Mouse (Mus musculus) embryonic stem cell, embryonic (primary cell): Measurements from ENCODE around the gene Mast4.

Experiments used
- CTCF ChIA-PET, 4 experiments: fragments of 300-600 bp in 2 of 4; fragments of 350-600 bp in 2 of 4; sonication (Branson Sonifier 250); formaldehyde crosslinking; loops; one replicate each; lab custom pipeline; 2022; ENCODE audit warnings: inconsistent platforms in 2 of 4; lab: Charles Lee
- POLR2A ChIA-PET, 4 experiments: fragments of 300-600 bp in 2 of 4; fragments of 350-600 bp in 2 of 4; sonication (Branson Sonifier 250); formaldehyde crosslinking; loops; one replicate each; lab custom pipeline; 2022; ENCODE audit warnings: antibody characterized with exemption in 4 of 4, inconsistent platforms in 1 of 4; lab: Charles Lee

The Mast4 gene

GRCm38 (mm10) chr13:102862397-102862796, 471.9 kb downstream of the Mast4 start:
- CTCF ChIA-PET = no interaction called here
- POLR2A ChIA-PET = no interaction called here

DNA sequence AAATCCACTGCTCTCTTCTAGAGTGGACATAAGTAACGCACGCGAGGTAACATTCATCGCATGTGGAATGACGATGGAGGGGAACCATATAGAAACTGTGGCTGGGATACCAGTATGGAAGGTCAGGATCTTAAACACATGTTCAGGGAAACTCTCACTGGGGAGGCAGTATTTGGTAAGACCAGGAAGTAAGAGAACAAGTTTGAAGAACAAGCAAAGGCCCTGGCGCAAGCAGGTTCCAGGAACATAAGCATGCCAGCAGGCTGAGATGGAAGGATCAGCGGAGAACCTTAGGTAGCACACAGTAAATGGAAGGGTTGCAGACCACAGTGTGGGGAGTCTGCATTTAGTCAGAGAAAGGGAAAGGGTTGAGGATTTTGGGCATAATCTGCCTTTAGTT, 473.6 kb downstream of the Mast4 start:
- POLR2A ChIA-PET = interaction anchor here in 1 of 4 experiments (0.6 kb wide), 1 partner anchor 141 kb away, joined by 3 read pairs; no protein-coding TSS in a partner anchor

GRCm38 (mm10) chr13:102860135-102860534, 474.2 kb downstream of the Mast4 start:
- ChIA-PET POLR2A (no interaction called here), CTCF (no interaction called here)

More for the DNA sequence above, 473.6 kb downstream of the Mast4 start:
- CTCF ChIA-PET = no interaction called here

GRCm38 (mm10) chr13:102857539-102857838, 476.8 kb downstream of the Mast4 start:
- ChIA-PET POLR2A (interaction anchor here in 2 of 4 experiments (0.5 to 0.6 kb wide), 2 partner anchors 17 to 38 kb away, joined by 3 to 4 read pairs; no protein-coding TSS in a partner anchor), CTCF (no interaction called here)

DNA sequence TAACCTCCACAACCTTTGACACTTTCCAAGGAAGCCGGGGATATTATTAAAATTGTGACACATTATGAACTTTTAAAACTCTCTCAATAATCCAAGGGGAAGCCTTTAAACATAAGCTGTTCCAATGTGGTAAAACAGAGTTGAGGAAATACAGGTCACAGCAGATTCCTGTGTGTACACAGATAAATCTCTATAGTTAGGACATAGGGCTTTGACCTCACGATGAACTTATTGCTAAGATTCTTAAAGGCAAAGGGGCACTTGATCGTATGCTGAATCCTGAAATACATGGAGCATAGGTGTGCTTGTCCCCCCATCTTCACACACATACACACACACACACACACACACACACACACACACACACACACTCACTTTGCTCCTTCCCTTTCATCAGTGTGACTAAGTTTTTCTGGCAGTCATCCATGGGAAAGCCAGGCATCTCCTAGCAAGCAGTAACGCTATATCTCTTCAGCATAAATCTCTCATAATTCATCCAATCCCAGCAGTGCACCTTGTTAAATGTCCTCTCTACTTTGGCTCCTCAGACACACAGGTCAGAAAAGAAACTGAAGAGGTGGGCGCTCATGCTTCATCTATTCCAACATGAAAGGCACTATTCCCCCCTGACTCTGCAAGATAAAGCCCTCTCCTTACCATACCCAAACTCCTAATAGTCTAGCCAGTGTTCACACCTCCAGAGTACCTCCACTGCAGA, 477.3 kb downstream of the Mast4 start:
- POLR2A ChIA-PET = interaction anchor here in 1 of 4 experiments (0.5 kb wide), 1 partner anchor 39 kb away, joined by 4 read pairs; no protein-coding TSS in a partner anchor

GRCm38 (mm10) chr13:102852865-102853264, 481.4 kb downstream of the Mast4 start:
- ChIA-PET POLR2A (interaction anchor here in 2 of 4 experiments (0.6 to 2.3 kb wide), 2 partner anchors 13 to 1252 kb away, joined by 3 to 6 read pairs; no protein-coding TSS in a partner anchor), CTCF (interaction anchor here in 1 of 4 experiments (0.7 kb wide), 1 partner anchor 58 kb away, joined by 3 read pairs; no protein-coding TSS in a partner anchor)

More for the DNA sequence above, 477.3 kb downstream of the Mast4 start:
- CTCF ChIA-PET = no interaction called here

GRCm38 (mm10) chr13:102851253-102851652, 483.0 kb downstream of the Mast4 start:
- ChIA-PET POLR2A (interaction anchor here in 2 of 4 experiments (0.6 to 0.8 kb wide), 2 partner anchors 47 to 106 kb away, joined by 3 read pairs; no protein-coding TSS in a partner anchor), CTCF (no interaction called here)

DNA sequence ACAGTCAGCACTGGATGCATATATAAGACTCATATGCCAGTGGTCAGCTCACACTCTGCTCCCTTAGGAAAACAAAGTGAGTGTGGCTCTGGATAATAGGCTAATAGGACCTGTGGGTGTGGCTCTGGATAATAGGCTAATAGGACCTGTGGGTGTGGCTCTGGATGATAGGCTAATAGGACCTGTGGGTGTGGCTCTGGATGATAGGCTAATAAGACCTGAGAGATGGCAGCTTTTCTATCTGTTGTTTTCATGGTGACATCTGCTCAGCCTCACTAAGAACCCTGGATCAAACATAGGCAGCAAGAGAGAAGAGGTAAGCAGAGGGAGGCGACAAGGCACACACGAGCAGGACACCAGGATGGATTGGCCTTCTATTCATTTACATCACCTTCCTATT, 483.7 kb downstream of the Mast4 start:
- CTCF ChIA-PET = no interaction called here
- POLR2A ChIA-PET = no interaction called here

GRCm38 (mm10) chr13:102849068-102849467, 485.2 kb downstream of the Mast4 start:
- ChIA-PET CTCF (interaction anchor here in 1 of 4 experiments (1.0 kb wide), 1 partner anchor 9 kb away, joined by 3 read pairs; no protein-coding TSS in a partner anchor), POLR2A (interaction anchor here in 2 of 4 experiments (0.6 to 1.0 kb wide), 3 partner anchors 8 to 84 kb away, joined by 3 to 5 read pairs (median 3); no protein-coding TSS in a partner anchor)

- ChIA-PET POLR2A (interaction anchor here in 1 of 4 experiments (0.7 kb wide), 2 partner anchors 208 to 1149 kb away, joined by 3 to 4 read pairs; no protein-coding TSS in a partner anchor), CTCF (interaction anchor here in 1 of 4 experiments (0.7 kb wide), 1 partner anchor 1223 kb away, joined by 4 read pairs; no protein-coding TSS in a partner anchor)
These were observed 487.8 kb downstream of the Mast4 start for GRCm38 (mm10) chr13:102846473-102846872.

DNA sequence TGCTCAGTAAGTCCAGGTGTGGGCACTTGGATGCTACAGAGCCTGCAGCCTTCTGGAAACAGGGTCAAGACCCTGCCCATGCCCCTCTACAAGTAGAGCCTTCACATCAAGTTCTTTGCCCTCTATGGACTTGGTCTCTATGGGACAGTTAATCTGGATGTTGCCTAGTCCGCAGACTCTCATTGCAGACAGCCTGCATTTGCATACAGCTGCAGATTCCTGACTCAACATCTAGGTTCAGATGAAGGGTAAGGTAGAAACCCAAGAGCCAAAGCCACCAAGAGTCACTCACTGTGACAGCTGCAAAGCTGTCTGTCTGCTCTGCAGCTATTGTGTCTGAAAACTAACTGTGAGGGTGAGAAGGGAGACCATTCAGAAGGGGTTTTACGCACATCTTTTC, 491.6 kb downstream of the Mast4 start:
- ChIA-PET POLR2A (interaction anchor here in 2 of 4 experiments (0.8 to 2.0 kb wide), 2 partner anchors 32 to 53 kb away, joined by 3 to 5 read pairs; no protein-coding TSS in a partner anchor), CTCF (interaction anchor here in 1 of 4 experiments (0.5 kb wide), 1 partner anchor 83 kb away, joined by 3 read pairs; no protein-coding TSS in a partner anchor)

GRCm38 (mm10) chr13:102842237-102842636, 492.1 kb downstream of the Mast4 start:
- ChIA-PET CTCF (no interaction called here), POLR2A (interaction anchor here in 2 of 4 experiments (0.8 to 2.0 kb wide), 2 partner anchors 33 to 54 kb away, joined by 3 to 5 read pairs; no protein-coding TSS in a partner anchor)

GRCm38 (mm10) chr13:102839741-102840482, 494.4 kb downstream of the Mast4 start:
- CTCF ChIA-PET = interaction anchor here in 3 of 4 experiments (0.6 to 1.1 kb wide), 4 partner anchors 9 to 146 kb away, joined by 3 to 5 read pairs (median 4); no protein-coding TSS in a partner anchor
- POLR2A ChIA-PET = interaction anchor here in 3 of 4 experiments (0.5 to 1.7 kb wide), 13 partner anchors 9 to 1606 kb away, joined by 3 to 7 read pairs (median 4); no protein-coding TSS in a partner anchor

DNA sequence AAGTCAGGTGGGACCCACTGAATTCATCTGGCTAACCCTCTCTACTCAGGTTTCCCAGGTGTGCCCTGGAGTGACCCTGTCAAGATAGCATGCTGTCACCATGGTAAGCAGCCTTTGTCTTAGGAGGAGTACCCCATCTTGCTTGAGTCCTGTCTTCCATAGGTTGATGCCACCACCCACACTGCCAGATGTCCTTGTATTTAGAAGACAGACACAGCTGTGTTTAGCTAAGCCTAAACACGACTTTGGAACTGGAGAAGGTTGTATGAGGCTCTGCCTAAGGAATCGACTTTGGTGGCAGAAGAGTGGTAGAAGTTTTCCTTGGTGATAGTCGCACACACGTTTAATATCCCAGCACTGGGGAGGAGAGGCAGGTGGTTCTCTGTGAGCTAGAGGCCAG, 496.9 kb downstream of the Mast4 start:
- ChIA-PET POLR2A (interaction anchor here in 1 of 4 experiments (0.6 kb wide), 1 partner anchor 55 kb away, joined by 4 read pairs; no protein-coding TSS in a partner anchor), CTCF (no interaction called here)

DNA sequence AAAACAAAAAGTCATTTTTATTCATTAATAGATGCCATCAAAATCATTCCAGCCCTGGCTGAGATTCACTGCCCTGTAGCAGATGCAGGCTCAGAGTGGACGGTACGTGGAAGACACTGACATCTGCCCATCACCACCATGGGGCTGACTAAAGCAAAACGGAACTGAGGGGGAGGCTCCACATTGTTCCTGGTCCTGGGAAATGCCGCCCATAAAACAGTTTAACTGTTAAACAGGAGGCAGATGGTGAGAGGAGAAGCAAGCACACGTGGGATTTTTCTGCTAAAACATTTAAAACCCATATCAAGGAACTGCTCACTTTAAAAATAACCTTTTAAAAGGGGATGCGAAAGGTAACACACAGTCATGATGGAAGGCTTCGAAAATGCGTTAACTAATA, 499.0 kb downstream of the Mast4 start:
- ChIA-PET CTCF (no interaction called here), POLR2A (interaction anchor here in 1 of 4 experiments (0.9 kb wide), 1 partner anchor 9 kb away, joined by 4 read pairs; no protein-coding TSS in a partner anchor)

DNA sequence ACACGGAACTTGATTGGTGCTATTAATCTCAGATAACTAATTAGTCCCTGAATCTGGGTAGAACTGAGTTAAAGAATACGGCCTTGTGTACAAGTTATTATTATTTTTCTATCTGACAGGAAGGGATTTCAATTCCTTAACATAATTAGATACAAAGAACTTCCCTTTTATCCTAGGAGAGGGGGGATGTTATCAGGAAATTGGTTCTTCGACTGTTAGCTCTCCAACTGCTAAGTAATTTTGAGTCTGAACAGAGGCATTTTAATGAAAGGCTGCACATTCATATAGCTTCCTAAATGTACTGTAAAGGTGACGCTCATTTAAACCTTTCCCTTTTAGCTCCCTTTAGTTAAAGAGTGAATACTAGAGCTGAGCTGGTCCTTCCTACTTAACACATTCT, 516.0 kb downstream of the Mast4 start:
- ChIA-PET CTCF (no interaction called here), POLR2A (interaction anchor here in 1 of 4 experiments (1.1 kb wide), 1 partner anchor 16 kb away, joined by 3 read pairs; no protein-coding TSS in a partner anchor)

DNA sequence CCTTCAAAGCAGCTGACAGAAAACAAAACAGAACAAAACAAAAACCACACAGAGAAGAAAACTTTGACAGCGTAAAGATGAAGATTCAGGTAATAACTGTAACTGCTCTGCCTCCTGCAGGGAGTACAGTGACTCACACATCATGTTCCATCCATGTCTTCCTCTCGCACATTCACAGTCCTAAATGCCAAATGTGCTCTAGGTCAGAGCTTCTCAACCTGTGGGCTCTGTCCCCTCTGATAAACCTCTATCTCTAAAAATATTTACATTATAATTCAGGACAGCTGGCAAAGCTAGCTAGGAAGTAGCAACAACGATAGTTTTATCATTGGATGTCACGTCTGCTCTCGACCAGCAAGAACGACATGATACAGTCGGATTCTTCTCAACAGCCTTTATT, 517.6 kb downstream of the Mast4 start:
- CTCF ChIA-PET = no interaction called here
- POLR2A ChIA-PET = interaction anchor here in 1 of 4 experiments (0.9 kb wide), 1 partner anchor 79 kb away, joined by 3 read pairs; no protein-coding TSS in a partner anchor

DNA sequence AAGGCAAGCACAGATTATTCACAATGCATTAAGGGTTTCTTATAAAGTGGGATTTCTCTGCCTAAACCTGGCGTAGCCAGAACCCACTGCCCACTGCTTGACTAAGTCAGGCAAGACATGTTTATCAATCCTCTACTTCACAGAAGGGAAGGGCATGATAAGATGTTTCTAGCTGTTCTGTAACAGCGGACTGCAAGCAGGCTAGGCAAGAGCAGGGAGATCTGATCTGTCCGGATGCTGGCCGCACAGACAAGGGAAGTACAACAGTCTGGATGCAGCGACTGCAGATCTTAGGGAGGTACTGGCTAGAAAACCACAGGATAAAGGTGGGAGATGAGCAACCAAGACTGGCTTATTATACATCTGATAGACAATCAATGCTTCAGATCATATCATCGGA, 519.1 kb downstream of the Mast4 start:
- ChIA-PET POLR2A (interaction anchor here in 1 of 4 experiments (1.4 kb wide), 1 partner anchor 9 kb away, joined by 3 read pairs; no protein-coding TSS in a partner anchor), CTCF (interaction anchor here in 2 of 4 experiments (0.5 to 0.6 kb wide), 2 partner anchors 10 to 74 kb away, joined by 3 to 5 read pairs; no protein-coding TSS in a partner anchor)
